8 mouse cellular contexts compared by ENCODE assay signal in genomic region chr8:105275840-105276239, GRCm38 (mm10). TPM values are rescaled to one million over a fixed set of nuclear protein-coding genes. Genes with fewer than 3 reads are reported as not detected.
DNase-seq lines count a peak whose midpoint lies in the region; ATAC-seq and TF ChIP-seq lines count a peak whose summit lies in the region.

Gene Nol3, plus strand, starts transcription at chr8:105276140.

- TF ChIP-seq POLR2A in testis, adult 2 months (IDR thresholded peaks at IDR 0.05; ENCODE audit: control insufficient read depth, low read depth, low read length): no peak

- H3K4me3 ChIP-seq in testis, adult 2 months (ENCODE audit: control insufficient read depth, low read depth, low read length): peak within 1 kb of the TSS; percentile 33
- H3K4me3 ChIP-seq in limb, embryonic 11.5 days (ENCODE audit: low read depth, low read length): peak within 1 kb of the TSS; percentile 36
- peak within 1 kb of the TSS; percentile 47 for H3K4me3 ChIP-seq in stomach, embryonic 16.5 days (replicated peaks; ENCODE audit: low read length)

- intact Hi-C loops in gastrocnemius, postnatal 14 days (cut with DNase I; ENCODE audit: low total_unique reads): no loop called here

- H3K27me3 ChIP-seq in testis, adult 2 months (ENCODE audit: control insufficient read depth, insufficient read depth, low read length): no peaks in the 10 kb centered on the region
- H3K27me3 ChIP-seq in limb, embryonic 11.5 days (ENCODE audit: control insufficient read depth, insufficient read depth, low read length): peaks cover 89% of the 10 kb centered on the region
- H3K27me3 ChIP-seq in stomach, embryonic 16.5 days (ENCODE audit: control insufficient read depth, insufficient read depth, low read length): peaks cover 75% of the 10 kb centered on the region

- no peaks in the 10 kb centered on the region for H3K36me3 ChIP-seq in testis, adult 2 months (ENCODE audit: control insufficient read depth, insufficient read depth, low read length)
- H3K36me3 ChIP-seq in limb, embryonic 11.5 days (ENCODE audit: control insufficient read depth, insufficient read depth, low read length): no peaks in the 10 kb centered on the region
- H3K36me3 ChIP-seq in stomach, embryonic 16.5 days (ENCODE audit: control insufficient read depth, insufficient read depth, low read length): no peaks in the 10 kb centered on the region

- no peaks in the 10 kb centered on the region for H3K9me3 ChIP-seq in limb, embryonic 11.5 days (ENCODE audit: control insufficient read depth, low read length)
- H3K9me3 ChIP-seq in stomach, embryonic 16.5 days (replicated peaks; ENCODE audit: control insufficient read depth, low read length): no peaks in the 10 kb centered on the region

- WGBS in limb, embryonic 11.5 days: 7% methylated on average over 10 of the region's 10 CpGs
- WGBS in stomach, embryonic 16.5 days: 6% methylated on average over 10 of the region's 10 CpGs

- H3K27ac ChIP-seq in testis, adult 2 months (ENCODE audit: control insufficient read depth, insufficient read depth, low read depth, low read length): no peak within 1 kb of the TSS
- H3K27ac ChIP-seq in limb, embryonic 11.5 days (replicated peaks; ENCODE audit: low read depth, low read length): no peak within 1 kb of the TSS
- no peak within 1 kb of the TSS for H3K27ac ChIP-seq in stomach, embryonic 16.5 days (ENCODE audit: low read length)

- DNase-seq in testis, postnatal 10 days (ENCODE audit: low spot score): no peak
- DNase-seq in gastrocnemius, postnatal 14 days: no peak
- DNase-seq in limb, embryonic 11.5 days (ENCODE audit: low spot score): no peak
- DNase-seq in T-cell, adult 2 months (ENCODE audit: low spot score): no peak
- DNase-seq in cerebellum, adult 11-12 months: no peak

- 0 out of 2 replicates have a peak within 1 kb of the TSS, but pooled peaks have one; percentile 9 for H3K9ac ChIP-seq in limb, embryonic 11.5 days (ENCODE audit: low read length)
- peak within 1 kb of the TSS; percentile 60 for H3K9ac ChIP-seq in stomach, embryonic 16.5 days (ENCODE audit: low read length)

- peaks cover 13% of the 10 kb centered on the region for H3K4me1 ChIP-seq in testis, adult 2 months (ENCODE audit: control insufficient read depth, insufficient read depth, low read length)
- H3K4me1 ChIP-seq in limb, embryonic 11.5 days (ENCODE audit: control insufficient read depth, insufficient read depth, low read length): peaks cover 12% of the 10 kb centered on the region
- H3K4me1 ChIP-seq in stomach, embryonic 16.5 days (ENCODE audit: control insufficient read depth, insufficient read depth, low read length): peaks cover 17% of the 10 kb centered on the region

- peak within 1 kb of the TSS; percentile 65 for H3K4me2 ChIP-seq in limb, embryonic 11.5 days (ENCODE audit: low read depth, severe bottlenecking)
- peak within 1 kb of the TSS; percentile 68 for H3K4me2 ChIP-seq in stomach, embryonic 16.5 days (ENCODE audit: low read depth, low read length)

- ATAC-seq in limb, embryonic 11.5 days (ENCODE audit: insufficient number of reproducible peaks, low FRiP score, low TSS enrichment, low read depth): no peak
- ATAC-seq in stomach, embryonic 16.5 days (ENCODE audit: insufficient read depth, low FRiP score): no peak
- no peak for ATAC-seq in frontal cortex, adult (ENCODE audit: low TSS enrichment)

- TF ChIP-seq CTCF in testis, adult 2 months (IDR thresholded peaks at IDR 0.05; ENCODE audit: control insufficient read depth, insufficient read depth, insufficient replicate concordance, low read depth, low read length): no peak

RNA-seq across cellular contexts. Expression of gene Nol3, which starts in this region (rescaled TPM):
- 0.09 and 0.11 TPM in 2 replicates for polyA plus RNA-seq in testis, adult 2 months (2012; rRNA removed)
- 10 to 100 TPM; 24.1 to 27.3 TPM for total RNA-seq in gastrocnemius, postnatal 14 days (2021)
- 1.0 and 1.2 TPM in 2 replicates for polyA plus RNA-seq in limb, embryonic 11.5 days (2014; fragmentation: Nextera tagmentation; extraction: Ambion mirVana)
- 1.3 and 2.3 TPM in 2 replicates for polyA plus RNA-seq in stomach, embryonic 16.5 days (2015; fragmentation: Nextera tagmentation; extraction: Ambion mirVana)
